Mouse (Mus musculus): Measurements from ENCODE around the gene Ifit1bl2. TPM values are rescaled to one million over a fixed set of nuclear protein-coding genes. Genes with fewer than 3 reads are reported as not detected.
"Not testable (repeated sequence)": the region's sequence is repeated elsewhere in the genome, so short reads cannot be mapped to it uniquely, and the experiment has no call there.

Gene Ifit1bl2
- under 1 TPM in 1 of 2 experiments, not detected in 1; 0.10 TPM for total RNA-seq (2021)
- long read RNA-seq, experiment 1: 0 reads
- long read RNA-seq, experiment 2: 0 reads

- DNase-seq (ENCODE audit: low spot score in 2 of 2): no peak
Observed at GRCm38 (mm10) chr19:34640623-34641022, at the start of gene Ifit1bl2, which contains the start of gene Ifit1. Ifit1bl2 (minus strand) TSS chr19:34640743. Ifit1 (plus strand) TSS chr19:34640871.

GRCm38 (mm10) chr19:34685530-34685929 is 45.0 kb upstream of the Ifit1bl2 start:
- DNase-seq (ENCODE audit: low spot score in 2 of 2): no peak

- peak in 1 of 2 experiments; percentile 21 for DNase-seq (ENCODE audit: low spot score in 2 of 2)
Observed at GRCm38 (mm10) chr19:34684857-34685256, 44.3 kb upstream of the Ifit1bl2 start.

- no peak for DNase-seq (ENCODE audit: low spot score in 2 of 2)
Observed at GRCm38 (mm10) chr19:34678428-34678827, 37.9 kb upstream of the Ifit1bl2 start.

GRCm38 (mm10) chr19:34673476-34673875 is 32.9 kb upstream of the Ifit1bl2 start:
- no peak for DNase-seq (ENCODE audit: low spot score in 2 of 2)

GRCm38 (mm10) chr19:34666127-34666526 is 25.6 kb upstream of the Ifit1bl2 start:
- peak; percentile 35 to 67 for DNase-seq (ENCODE audit: low spot score in 2 of 2)

- no peak for DNase-seq (ENCODE audit: low spot score in 2 of 2)
Observed at GRCm38 (mm10) chr19:34662740-34663139, 22.2 kb upstream of the Ifit1bl2 start.

- peak; percentile 19 to 40 for DNase-seq (ENCODE audit: low spot score in 2 of 2)
Observed at GRCm38 (mm10) chr19:34662067-34662507, 21.5 kb upstream of the Ifit1bl2 start.

GRCm38 (mm10) chr19:34656511-34657298 is 16.2 kb upstream of the Ifit1bl2 start:
- no peak for DNase-seq (ENCODE audit: low spot score in 2 of 2)

- no peak for DNase-seq (ENCODE audit: low spot score in 2 of 2)
Observed at GRCm38 (mm10) chr19:34655227-34655805, 14.8 kb upstream of the Ifit1bl2 start.

GRCm38 (mm10) chr19:34650997-34651396 is 10.5 kb upstream of the Ifit1bl2 start:
- no peak for DNase-seq (ENCODE audit: low spot score in 2 of 2)

GRCm38 (mm10) chr19:34650276-34650675 is 9.7 kb upstream of the Ifit1bl2 start:
- no peak for DNase-seq (ENCODE audit: low spot score in 2 of 2)

- DNase-seq (ENCODE audit: low spot score in 2 of 2): not testable (repeated sequence)
Observed at GRCm38 (mm10) chr19:34647630-34648029, 7.1 kb upstream of the Ifit1bl2 start.

- DNase-seq (ENCODE audit: low spot score in 2 of 2): no peak
Observed at GRCm38 (mm10) chr19:34642616-34643015, 2.1 kb upstream of the Ifit1bl2 start.

GRCm38 (mm10) chr19:34636933-34637557 is 3.5 kb downstream of the Ifit1bl2 start:
- DNase-seq (ENCODE audit: low spot score in 2 of 2): peak; percentile 36 to 43

GRCm38 (mm10) chr19:34633484-34633883 is 7.1 kb downstream of the Ifit1bl2 start:
- no peak for DNase-seq (ENCODE audit: low spot score in 2 of 2)

- no peak for DNase-seq (ENCODE audit: low spot score in 2 of 2)
Observed at GRCm38 (mm10) chr19:34631487-34631886, 9.1 kb downstream of the Ifit1bl2 start.

- DNase-seq (ENCODE audit: low spot score in 2 of 2): no peak
Observed at GRCm38 (mm10) chr19:34627496-34627895, 13.0 kb downstream of the Ifit1bl2 start.

- no peak for DNase-seq (ENCODE audit: low spot score in 2 of 2)
Observed at GRCm38 (mm10) chr19:34624663-34625062, 15.9 kb downstream of the Ifit1bl2 start.

GRCm38 (mm10) chr19:34623781-34624180 is 16.8 kb downstream of the Ifit1bl2 start:
- no peak for DNase-seq (ENCODE audit: low spot score in 2 of 2)

GRCm38 (mm10) chr19:34620871-34621270 is 19.7 kb downstream of the Ifit1bl2 start:
- no peak for DNase-seq (ENCODE audit: low spot score in 2 of 2)
